Comparison of ENCODE assay signal across 8 mouse cellular contexts in the genomic region with DNA sequence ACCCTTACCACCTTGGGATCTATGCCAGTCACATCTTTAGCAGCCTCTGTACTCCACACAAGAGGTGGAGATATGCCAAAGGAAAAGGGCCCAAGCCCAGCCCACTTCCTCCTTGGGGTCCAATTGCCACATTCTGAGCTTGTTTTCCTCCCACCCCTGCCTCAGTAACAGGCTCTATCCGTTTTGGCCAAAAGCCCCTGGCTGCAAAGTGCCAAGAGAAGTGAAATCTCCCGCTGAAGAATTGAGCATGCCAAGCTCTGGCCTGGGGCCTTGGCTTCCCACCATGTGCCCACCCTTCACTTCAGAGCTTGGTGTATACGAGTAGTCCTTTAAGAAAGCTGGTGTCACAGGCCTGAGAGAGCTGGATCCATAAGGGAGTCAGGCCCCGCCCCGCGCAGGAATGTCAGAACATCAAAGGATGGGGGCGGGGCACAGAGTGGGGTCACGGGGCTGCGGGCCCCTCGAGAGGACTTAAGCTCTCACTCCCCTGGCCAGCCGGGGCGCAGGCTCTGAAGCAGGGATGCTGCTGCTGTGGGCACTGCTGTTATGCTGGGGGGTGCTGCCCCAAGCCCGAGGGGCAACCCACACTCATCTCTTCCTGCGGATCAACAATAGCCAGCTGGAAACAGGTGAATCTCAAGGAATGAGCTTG. TPM values are rescaled to one million over a fixed set of nuclear protein-coding genes. Genes with fewer than 3 reads are reported as not detected.
A peak's percentile ranks its signal among the peaks of the same experiment; 100 is the strongest.
DNase-seq lines count a peak whose midpoint lies in the region; ATAC-seq and TF ChIP-seq lines count a peak whose summit lies in the region.

A gene (plus strand): TSS at position 478 of the 652 bp plus-strand sequence.

- WGBS in embryonic facial prominence, embryonic 14.5 days: 6% methylated on average over 14 of the region's 14 CpGs
- 7% methylated on average over 14 of the region's 14 CpGs for WGBS in hindbrain, embryonic 16.5 days
- 14% methylated on average over 14 of the region's 14 CpGs for WGBS in lung, adult 2 months
- WGBS in neural tube, embryonic 15.5 days: 3% methylated on average over 14 of the region's 14 CpGs

- no peak within 1 kb of the TSS for H3K27ac ChIP-seq in embryonic facial prominence, embryonic 14.5 days (replicated peaks; ENCODE audit: low read depth, low read length)
- peak within 1 kb of the TSS; percentile 50; the same call in 1 of the 2 replicates for H3K27ac ChIP-seq in hindbrain, embryonic 16.5 days (ENCODE audit: low read depth, low read length)
- H3K27ac ChIP-seq in neural tube, embryonic 15.5 days (replicated peaks): peak within 1 kb of the TSS; percentile 61

- no peaks in the 10 kb centered on the region for H3K9me3 ChIP-seq in embryonic facial prominence, embryonic 14.5 days (ENCODE audit: control insufficient read depth, low read length)
- no peaks in the 10 kb centered on the region for H3K9me3 ChIP-seq in hindbrain, embryonic 16.5 days (ENCODE audit: control insufficient read depth, low read length)
- H3K9me3 ChIP-seq in neural tube, embryonic 15.5 days (replicated peaks): no peaks in the 10 kb centered on the region

- no peaks in the 10 kb centered on the region for H3K36me3 ChIP-seq in embryonic facial prominence, embryonic 14.5 days (ENCODE audit: control insufficient read depth, insufficient read depth, low read length)
- H3K36me3 ChIP-seq in hindbrain, embryonic 16.5 days (ENCODE audit: control insufficient read depth, insufficient read depth, low read length): no peaks in the 10 kb centered on the region
- H3K36me3 ChIP-seq in neural tube, embryonic 15.5 days: no peaks in the 10 kb centered on the region

- H3K4me2 ChIP-seq in embryonic facial prominence, embryonic 14.5 days (ENCODE audit: low read depth, low read length): peak within 1 kb of the TSS; percentile 38
- peak within 1 kb of the TSS; percentile 34 for H3K4me2 ChIP-seq in hindbrain, embryonic 16.5 days (ENCODE audit: low read length)
- H3K4me2 ChIP-seq in neural tube, embryonic 15.5 days: peak within 1 kb of the TSS; percentile 40

- no peak within 1 kb of the TSS for H3K9ac ChIP-seq in embryonic facial prominence, embryonic 14.5 days (ENCODE audit: low read depth, low read length)
- H3K9ac ChIP-seq in hindbrain, embryonic 16.5 days (ENCODE audit: low read depth, low read length): no peak within 1 kb of the TSS
- no peak within 1 kb of the TSS for H3K9ac ChIP-seq in neural tube, embryonic 15.5 days (replicated peaks)

- peak; percentile 89 for ATAC-seq in embryonic facial prominence, embryonic 14.5 days (ENCODE audit: low read depth)
- peak; percentile 96 for ATAC-seq in hindbrain, embryonic 16.5 days
- peak; percentile 84 for ATAC-seq in neural tube, embryonic 15.5 days (ENCODE audit: low FRiP score)

- no peak for TF ChIP-seq CTCF in lung, adult 2 months (IDR thresholded peaks at IDR 0.05; ENCODE audit: insufficient read depth, low read length)

- TF ChIP-seq POLR2A in lung, adult 2 months (IDR thresholded peaks at IDR 0.05; ENCODE audit: borderline replicate concordance, extremely low read depth, low read depth, low read length): 0 out of 2 replicates have a peak, but pooled peaks have one; percentile 7

- H3K4me1 ChIP-seq in embryonic facial prominence, embryonic 14.5 days (ENCODE audit: control insufficient read depth, insufficient read depth, low read length): peaks cover 12% of the 10 kb centered on the region
- peaks cover 14% of the 10 kb centered on the region for H3K4me1 ChIP-seq in hindbrain, embryonic 16.5 days (ENCODE audit: control insufficient read depth, insufficient read depth, low read depth, low read length)
- H3K4me1 ChIP-seq in lung, adult 2 months (ENCODE audit: control insufficient read depth, insufficient read depth, low read length): peaks cover 10% of the 10 kb centered on the region; the same call in 1 of the 2 replicates
- peaks cover 15% of the 10 kb centered on the region for H3K4me1 ChIP-seq in neural tube, embryonic 15.5 days

- peak; percentile 93 for DNase-seq in heart, adult 11 months
- DNase-seq in heart, postnatal 25 days (ENCODE audit: low spot score): no peak
- DNase-seq in embryonic facial prominence, embryonic 14.5 days (ENCODE audit: low spot score): peak; percentile 87
- peak; percentile 34 for DNase-seq in lung, adult 2 months
- DNase-seq in frontal cortex, postnatal 14 days (ENCODE audit: low spot score in 2 of 2): no peak
- DNase-seq in gastrocnemius, postnatal 36 days: no peak

- no peak within 1 kb of the TSS for H3K4me3 ChIP-seq in embryonic facial prominence, embryonic 14.5 days (ENCODE audit: low read depth, low read length)
- no peak within 1 kb of the TSS for H3K4me3 ChIP-seq in hindbrain, embryonic 16.5 days (ENCODE audit: low read length)
- no peak within 1 kb of the TSS for H3K4me3 ChIP-seq in lung, adult 2 months (replicated peaks; ENCODE audit: extremely low read depth, low read depth, low read length)
- H3K4me3 ChIP-seq in neural tube, embryonic 15.5 days (replicated peaks): no peak within 1 kb of the TSS

- intact Hi-C loops in heart, postnatal 25 days (cut with DNase I): no loop called here
- intact Hi-C loops in gastrocnemius, postnatal 36 days (cut with DNase I): no loop called here

- H3K27me3 ChIP-seq in embryonic facial prominence, embryonic 14.5 days (replicated peaks; ENCODE audit: control insufficient read depth, insufficient read depth, low read length): no peaks in the 10 kb centered on the region
- no peaks in the 10 kb centered on the region for H3K27me3 ChIP-seq in hindbrain, embryonic 16.5 days (replicated peaks; ENCODE audit: control insufficient read depth, insufficient read depth, low read length)
- H3K27me3 ChIP-seq in neural tube, embryonic 15.5 days (replicated peaks): no peaks in the 10 kb centered on the region

RNA-seq across cellular contexts. Expression of the gene that starts here (rescaled TPM):
- total RNA-seq in heart, postnatal 25 days (2021): not detected
- 0.89 and 1.9 TPM in 2 replicates for polyA plus RNA-seq in embryonic facial prominence, embryonic 14.5 days (2014; fragmentation: Nextera tagmentation; extraction: Ambion mirVana)
- 0.37 and 0.43 TPM in 2 replicates for polyA plus RNA-seq in hindbrain, embryonic 16.5 days (2015; fragmentation: Nextera tagmentation; extraction: Ambion mirVana)
- polyA plus RNA-seq in lung, adult 2 months (2012; rRNA removed): 7.2 and 9.0 TPM in 2 replicates
- polyA plus RNA-seq in neural tube, embryonic 15.5 days (2015; fragmentation: Nextera tagmentation; extraction: Ambion mirVana): 0.27 and 0.32 TPM in 2 replicates
- not detected for total RNA-seq in gastrocnemius, postnatal 36 days (2021)

Comparison
In these comparisons a context has a peak if more than half of its experiments do, and no peak if none do; other contexts are left out.
1. DNase-seq: peak in heart, adult 11 months (single experiment), embryonic facial prominence, embryonic 14.5 days (single experiment) and lung, adult 2 months (single experiment); none in heart, postnatal 25 days (single experiment), frontal cortex, postnatal 14 days (0 of 2) and gastrocnemius, postnatal 36 days (0 of 2).
2. Peak in ATAC-seq, H3K27ac ChIP-seq and H3K4me2 ChIP-seq in hindbrain, embryonic 16.5 days; RNA of the gene not detected or under 1 TPM.
3. Peak in ATAC-seq, H3K27ac ChIP-seq and H3K4me2 ChIP-seq in neural tube, embryonic 15.5 days; RNA of the gene not detected or under 1 TPM.
4. Peak in every context shown above with its lines, with median percentiles within 50 percentile points of each other: ATAC-seq and H3K4me2 ChIP-seq.